Mouse (Mus musculus) liver, adult 2 months (tissue): ENCODE data around the gene Cox14. TPM values are rescaled to one million over a fixed set of nuclear protein-coding genes. Genes with fewer than 3 reads are reported as not detected.
A peak's percentile ranks its signal among the peaks of the same experiment; 100 is the strongest.

ENCODE experiments used
- DNase-seq: peaks from one replicate; pipeline ENCODE4 v3.0.0-alpha.2; 2011; ENCODE audit warnings: low read depth, low spot score; ENCODE audit errors: extremely low read depth
- H3K27ac ChIP-seq: fragments of 200-500 bp; replicated peaks from 2 replicates; pipeline ENCODE4 v1.5.1; 2012; ENCODE audit warnings: low read depth, mild to moderate bottlenecking, control low read depth, inconsistent platforms, low read length; ENCODE audit not compliant: insufficient read depth
- H3K27me3 ChIP-seq: fragments of 200-500 bp; 2 replicates; pipeline ENCODE4 v1.6.1; 2012; ENCODE audit warnings: mild to moderate bottlenecking, moderate library complexity, low read length, inconsistent platforms; ENCODE audit not compliant: control insufficient read depth, insufficient read depth
- H3K36me3 ChIP-seq: fragments of 200-500 bp; 2 replicates; pipeline ENCODE4 v1.6.1; 2012; ENCODE audit warnings: low read length, inconsistent platforms; ENCODE audit not compliant: control insufficient read depth, insufficient read depth
- H3K4me1 ChIP-seq: fragments of 200-500 bp; 2 replicates; pipeline ENCODE4 v1.6.1; 2011; ENCODE audit warnings: low read length; ENCODE audit not compliant: control insufficient read depth, insufficient read depth
- H3K4me3 ChIP-seq: fragments of 200-500 bp; 2 replicates; pipeline ENCODE4 v1.5.1; 2011; ENCODE audit warnings: low read depth, mild to moderate bottlenecking, control low read depth, low read length, moderate library complexity; ENCODE audit not compliant: insufficient read depth
- H3K79me2 ChIP-seq: fragments of 200-500 bp; 2 replicates; pipeline ENCODE4 v1.6.1; 2012; ENCODE audit warnings: inconsistent platforms, mild to moderate bottlenecking, low read length, moderate library complexity; ENCODE audit not compliant: control insufficient read depth, insufficient read depth
- H3K9ac ChIP-seq: fragments of 200-500 bp; 2 replicates; pipeline ENCODE4 v1.6.1; 2012; ENCODE audit warnings: low read depth, mild to moderate bottlenecking, control low read depth, inconsistent platforms, low read length
- CTCF ChIP-seq: fragments of 200-500 bp; IDR thresholded peaks from 2 replicates; pipeline ENCODE4 v1.5.1; 2011; ENCODE audit warnings: low read depth, low read length, control low read depth
- POLR2A ChIP-seq: fragments of 200-500 bp; IDR thresholded peaks from 2 replicates; pipeline ENCODE4 v1.6.1; 2011; ENCODE audit warnings: low read length, control low read depth; ENCODE audit not compliant: insufficient read depth; ENCODE audit errors: extremely low read depth
- WGBS: fragments of 180-500 bp; shearing (Covaris S2); methylation state at CpG from one replicate; pipeline ENCODE4 v1.1.7; 2018; 5-methylcytosine and 5-hydroxymethylcytosine counted together
- polyA plus RNA-seq: library from polyadenylated mRNA; depleted of rRNA; stranded (reverse); fragments of >200 nt; gene quantifications from 2 replicates; pipeline ENCODE4 v1.2.3, GENCODE M21; 2012; rRNA removed
- total RNA-seq: library from RNA; depleted of rRNA; stranded (reverse); fragments of >200 nt; gene quantifications from 2 replicates; pipeline ENCODE4 v1.2.3, GENCODE M21; 2014; rRNA removed

Gene Cox14
- total RNA-seq = 58.6 and 70.0 TPM in 2 replicates
- polyA plus RNA-seq = 115 and 117 TPM in 2 replicates

- Histone ChIP-seq H3K9ac (peak within 1 kb of the TSS; percentile 87), H3K27ac (peak within 1 kb of the TSS; percentile 74), H3K4me3 (peak within 1 kb of the TSS; percentile 83), H3K4me1 (peaks cover 35% of the 10 kb centered on the region), H3K36me3 (peaks cover 5% of the 10 kb centered on the region; the same call in 1 of the 2 replicates), H3K79me2 (peaks cover 2% of the 10 kb centered on the region; the same call in 1 of the 2 replicates), H3K27me3 (no peaks in the 10 kb centered on the region)
- TF ChIP-seq CTCF = peak; percentile 98
- peak; percentile 81; the same call in 1 of the 2 replicates for TF ChIP-seq POLR2A
- DNase-seq = peak; percentile 99
- WGBS = under 1% methylated on average over 67 of the region's 68 CpGs
These were observed at the start of gene Cox14 for GRCm38 (mm10) chr15:99725341-99726155. Gene Cox14 (plus strand): TSS chr15:99725618.

DNA sequence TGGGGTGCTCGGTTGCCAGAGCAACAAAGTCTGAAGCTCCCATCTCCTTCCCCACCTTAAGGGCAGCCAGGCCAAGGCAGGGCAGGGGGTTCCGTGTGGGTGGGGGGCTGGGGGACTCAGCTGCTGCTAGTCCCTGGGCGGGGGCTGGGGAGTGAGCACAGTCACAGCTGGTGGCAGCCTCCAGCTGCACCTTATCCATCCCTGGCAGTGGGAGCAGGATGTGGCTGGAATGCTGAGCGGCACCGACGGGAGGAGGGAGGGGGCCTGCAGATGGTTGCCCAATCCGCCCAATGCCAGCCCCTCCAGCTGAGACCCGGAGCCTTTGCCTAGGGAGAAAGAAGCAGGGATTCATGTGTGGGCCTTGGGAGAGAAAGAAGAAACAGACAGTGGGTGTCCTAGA is 48.3 kb upstream of the Cox14 start:
- H3K4me1 ChIP-seq = no peaks in the 10 kb centered on the region
- H3K27me3 ChIP-seq = no peaks in the 10 kb centered on the region
- no peak for DNase-seq
- H3K4me3 ChIP-seq = no peak overlapping the region
- no peak for TF ChIP-seq POLR2A
- TF ChIP-seq CTCF = no peak
- H3K27ac ChIP-seq = no peak overlapping the region
- no peaks in the 10 kb centered on the region for H3K36me3 ChIP-seq
- H3K9ac ChIP-seq = no peak overlapping the region
- H3K79me2 ChIP-seq = no peaks in the 10 kb centered on the region
- 76% methylated on average over 8 of the region's 8 CpGs for WGBS

GRCm38 (mm10) chr15:99678063-99678800 is 47.2 kb upstream of the Cox14 start:
- 21% methylated on average over 13 of the region's 13 CpGs for WGBS
- no peaks in the 10 kb centered on the region for H3K27me3 ChIP-seq

DNA sequence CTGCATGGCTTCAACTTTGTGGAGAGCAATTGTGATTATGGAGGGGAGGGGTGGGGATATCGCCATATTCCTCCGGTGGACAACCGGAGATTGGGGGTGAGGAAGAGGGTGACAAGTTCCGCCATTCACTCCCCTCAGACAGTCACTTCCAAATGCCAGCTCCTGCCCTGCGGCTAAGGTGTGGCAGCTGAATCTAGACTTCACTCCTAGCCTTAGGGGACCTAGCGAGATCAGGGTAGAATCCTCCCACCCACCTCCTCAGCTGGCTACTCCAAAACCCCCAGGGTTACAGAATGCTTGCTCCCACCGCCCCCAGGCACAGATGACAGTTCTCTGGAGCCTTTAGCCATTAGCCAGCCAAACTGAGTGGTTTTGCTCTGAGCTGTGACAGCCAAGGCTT is 46.4 kb upstream of the Cox14 start:
- H3K27ac ChIP-seq = no peak overlapping the region
- no peaks in the 10 kb centered on the region for H3K79me2 ChIP-seq
- H3K36me3 ChIP-seq = no peaks in the 10 kb centered on the region
- H3K9ac ChIP-seq = no peak overlapping the region
- no peak for DNase-seq
- TF ChIP-seq CTCF = no peak
- no peaks in the 10 kb centered on the region for H3K27me3 ChIP-seq
- 76% methylated on average over 7 of the region's 7 CpGs for WGBS
- H3K4me1 ChIP-seq = no peaks in the 10 kb centered on the region
- no peak overlapping the region for H3K4me3 ChIP-seq

More at GRCm38 (mm10) chr15:99678063-99678800, 47.2 kb upstream of the Cox14 start:
- Histone ChIP-seq H3K4me1 (no peaks in the 10 kb centered on the region), H3K79me2 (no peaks in the 10 kb centered on the region), H3K36me3 (no peaks in the 10 kb centered on the region), H3K4me3 (no peak overlapping the region), H3K27ac (no peak overlapping the region), H3K9ac (no peak overlapping the region)
- DNase-seq = peak; percentile 10
- TF ChIP-seq CTCF = peak; percentile 27; the same call in 1 of the 2 replicates
- no peak for TF ChIP-seq POLR2A

DNA sequence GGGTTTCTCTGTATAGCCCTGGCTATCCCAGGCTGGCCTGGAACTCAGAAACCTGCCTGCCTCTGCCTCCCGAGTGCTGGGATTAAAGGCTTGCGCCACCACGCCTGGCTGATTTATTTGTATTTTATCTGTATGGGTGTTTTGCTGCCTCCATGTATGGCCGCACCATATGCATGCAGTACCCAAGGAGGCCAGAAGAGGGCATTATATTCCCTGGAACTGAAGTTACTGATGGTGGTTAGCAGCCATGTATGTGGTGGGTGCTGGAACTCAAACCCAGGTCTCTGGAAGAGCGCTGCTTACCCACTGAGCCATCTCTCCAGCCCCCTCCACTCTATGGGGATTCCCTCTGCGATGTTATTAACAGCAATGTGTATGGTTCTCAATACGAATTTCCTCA is 42.5 kb upstream of the Cox14 start:
- Histone ChIP-seq H3K9ac (no peak overlapping the region), H3K27ac (no peak overlapping the region), H3K4me1 (no peaks in the 10 kb centered on the region), H3K36me3 (no peaks in the 10 kb centered on the region), H3K4me3 (no peak overlapping the region), H3K79me2 (no peaks in the 10 kb centered on the region), H3K27me3 (no peaks in the 10 kb centered on the region)
- TF ChIP-seq POLR2A (no peak), CTCF (peak; percentile 39)
- no peak for DNase-seq
- 90% methylated on average over 7 of the region's 7 CpGs for WGBS

DNA sequence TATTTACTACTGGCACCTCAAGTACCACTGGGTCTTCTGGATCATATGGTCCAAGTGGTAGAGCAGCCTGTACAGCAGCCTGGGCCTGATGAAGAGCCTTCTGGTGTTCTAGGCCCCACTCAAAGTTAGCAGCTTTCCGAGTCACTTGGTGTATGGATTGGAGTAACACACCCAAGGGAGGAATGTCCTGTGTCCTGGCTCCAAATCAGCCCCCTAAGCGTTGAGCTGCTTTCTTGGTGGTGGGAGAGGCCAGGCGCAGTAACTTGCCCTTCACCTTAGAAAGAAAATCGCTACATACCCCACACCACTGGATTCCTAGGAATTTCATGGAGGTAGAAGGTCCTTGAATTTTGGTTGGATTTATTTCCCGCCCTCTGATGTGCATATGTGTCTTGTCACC is 41.3 kb upstream of the Cox14 start:
- no peak for DNase-seq
- Histone ChIP-seq H3K9ac (no peak overlapping the region), H3K27me3 (no peaks in the 10 kb centered on the region), H3K4me3 (no peak overlapping the region), H3K36me3 (no peaks in the 10 kb centered on the region), H3K27ac (no peak overlapping the region), H3K79me2 (no peaks in the 10 kb centered on the region), H3K4me1 (no peaks in the 10 kb centered on the region)
- no peak for TF ChIP-seq CTCF
- TF ChIP-seq POLR2A = no peak
- 95% methylated on average over 5 of the region's 5 CpGs for WGBS
